Mouse (Mus musculus) brain, embryonic 14.5 days (tissue): ENCODE measurements at regions not wholly inside any gene's neighbourhood (a gene's known extent, or its start where the extent isn't known, plus 50 kb on each side); places are given as distances from the start of the nearest gene placed in this dataset.

Experiments
- CTCF ChIP-seq: fragments of 200-500 bp; IDR thresholded peaks from 2 replicates; pipeline ENCODE4 v1.5.1; 2012; ENCODE audit warnings: inconsistent platforms, mild to moderate bottlenecking, moderate library complexity, borderline replicate concordance; ENCODE audit not compliant: insufficient read depth, insufficient read length; ENCODE audit errors: extremely low read depth
- POLR2A ChIP-seq: fragments of 200-500 bp; IDR thresholded peaks from 2 replicates; pipeline ENCODE4 v1.6.1; 2012; ENCODE audit warnings: mild to moderate bottlenecking, inconsistent platforms, borderline replicate concordance; ENCODE audit not compliant: poor library complexity, insufficient read depth, insufficient read length, severe bottlenecking; ENCODE audit errors: extremely low read depth

DNA sequence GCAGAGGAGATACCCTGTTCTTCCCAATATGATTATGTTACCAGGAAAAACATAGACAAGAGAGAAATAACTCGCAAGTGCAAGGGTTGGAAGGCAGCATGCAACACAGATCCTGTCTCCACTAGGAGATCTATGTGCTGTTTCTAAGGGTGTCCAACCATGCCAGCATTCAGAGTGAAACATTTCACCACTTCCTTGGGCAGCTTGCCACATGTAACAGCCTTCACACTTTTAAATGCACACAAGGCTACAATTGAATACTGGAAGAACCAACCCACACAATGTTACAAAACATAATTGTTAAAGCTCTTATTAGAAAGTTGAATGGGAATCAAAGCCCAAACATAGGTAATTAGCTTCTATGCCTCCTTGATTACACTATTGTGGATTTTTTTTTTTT, 344.9 kb upstream of the Ercc4 start:
- TF ChIP-seq POLR2A (no peak), CTCF (no peak)
